Mouse (Mus musculus) hindbrain, embryonic 16.5 days (tissue): ENCODE results near the gene Tmem37. TPM values are rescaled to one million over a fixed set of nuclear protein-coding genes. Genes with fewer than 3 reads are reported as not detected.

ENCODE experiments used
- ATAC-seq: fragments of 200-750 bp; cut with Nextera tagmentation; 2 replicates; pipeline ENCODE4 v1.8.0; 2017; ENCODE audit warnings: moderate TSS enrichment, moderate library complexity
- H3K27ac ChIP-seq: fragments of 300-500 bp; sonication (generic); 2 replicates; pipeline ENCODE4 v1.5.1; 2014; ENCODE audit warnings: low read depth, mild to moderate bottlenecking, control low read depth, low read length, moderate library complexity
- H3K27me3 ChIP-seq: fragments of 300-500 bp; sonication (generic); replicated peaks from 2 replicates; pipeline ENCODE4 v1.6.1; 2014; ENCODE audit warnings: low read length; ENCODE audit not compliant: control insufficient read depth, insufficient read depth
- H3K36me3 ChIP-seq: fragments of 300-500 bp; sonication (generic); 2 replicates; pipeline ENCODE4 v1.6.1; 2014; ENCODE audit warnings: mild to moderate bottlenecking, low read length, moderate library complexity, mixed read lengths; ENCODE audit not compliant: control insufficient read depth, insufficient read depth
- H3K4me1 ChIP-seq: fragments of 300-500 bp; sonication (generic); 2 replicates; pipeline ENCODE4 v1.6.1; 2014; ENCODE audit warnings: low read depth, low read length; ENCODE audit not compliant: control insufficient read depth, insufficient read depth
- H3K4me2 ChIP-seq: fragments of 300-500 bp; sonication (generic); 2 replicates; pipeline ENCODE4 v1.6.1; 2014; ENCODE audit warnings: mild to moderate bottlenecking, low read length, control low read depth, moderate library complexity
- H3K4me3 ChIP-seq: fragments of 300-500 bp; sonication (generic); 2 replicates; pipeline ENCODE4 v1.5.1; 2014; ENCODE audit warnings: mild to moderate bottlenecking, low read length, control low read depth, moderate library complexity
- H3K9ac ChIP-seq: fragments of 300-500 bp; sonication (generic); 2 replicates; pipeline ENCODE4 v1.6.1; 2014; ENCODE audit warnings: low read depth, mild to moderate bottlenecking, control low read depth, low read length, moderate library complexity
- H3K9me3 ChIP-seq: fragments of 300-500 bp; sonication (generic); 2 replicates; pipeline ENCODE4 v1.6.1; 2014; ENCODE audit warnings: mild to moderate bottlenecking, low read length, moderate library complexity; ENCODE audit not compliant: control insufficient read depth
- WGBS: fragments of 180-500 bp; shearing (Covaris S2); extraction: QIAGEN DNeasy Blood & Tissue Kit; methylation state at CpG from one replicate; pipeline ENCODE4 v1.1.7; 2014; 5-methylcytosine and 5-hydroxymethylcytosine counted together
- polyA plus RNA-seq: library from polyadenylated mRNA; unstranded; fragments of >200 nt; fragmentation: Nextera tagmentation; extraction: Ambion mirVana; gene quantifications from 2 replicates; pipeline ENCODE4 v1.2.1, GENCODE M21; 2015

Gene Tmem37
- polyA plus RNA-seq, 1 experiment from 2014 or later, result 7.7 TPM

GRCm38 (mm10) chr1:120066625-120067024, 7.2 kb downstream of the Tmem37 start:
- no peaks in the 10 kb centered on the region for H3K4me1 ChIP-seq
- no peak overlapping the region for H3K27ac ChIP-seq
- H3K27me3 ChIP-seq, result peaks cover under 1% of the 10 kb centered on the region; the same call in 1 of the 2 replicates
- no peak overlapping the region for H3K9ac ChIP-seq
- H3K4me3 ChIP-seq, result no peak overlapping the region
- 85% methylated on average over 3 of the region's 3 CpGs for WGBS
- no peak for ATAC-seq
- no peaks in the 10 kb centered on the region for H3K9me3 ChIP-seq
- no peaks in the 10 kb centered on the region for H3K36me3 ChIP-seq
- no peak overlapping the region for H3K4me2 ChIP-seq

DNA sequence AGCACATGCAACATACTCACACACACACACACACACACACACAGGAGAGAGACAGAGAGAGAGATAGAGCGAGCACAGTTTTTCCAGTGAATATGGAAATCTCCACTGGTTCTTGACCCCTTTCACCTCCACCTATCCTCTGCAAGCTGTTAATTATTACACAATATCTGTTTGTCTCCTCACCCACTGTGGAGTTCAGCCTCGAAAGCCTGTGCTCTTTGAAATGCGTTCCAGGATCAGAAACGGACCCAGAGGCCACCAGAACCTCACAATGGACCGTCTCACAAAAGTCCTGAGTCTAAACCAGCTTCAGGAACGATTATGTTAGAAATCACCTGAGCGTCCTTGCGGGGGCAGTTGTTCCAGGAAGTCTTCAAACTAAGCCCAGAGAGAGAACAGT, 7.7 kb downstream of the Tmem37 start:
- ATAC-seq, result no peak

DNA sequence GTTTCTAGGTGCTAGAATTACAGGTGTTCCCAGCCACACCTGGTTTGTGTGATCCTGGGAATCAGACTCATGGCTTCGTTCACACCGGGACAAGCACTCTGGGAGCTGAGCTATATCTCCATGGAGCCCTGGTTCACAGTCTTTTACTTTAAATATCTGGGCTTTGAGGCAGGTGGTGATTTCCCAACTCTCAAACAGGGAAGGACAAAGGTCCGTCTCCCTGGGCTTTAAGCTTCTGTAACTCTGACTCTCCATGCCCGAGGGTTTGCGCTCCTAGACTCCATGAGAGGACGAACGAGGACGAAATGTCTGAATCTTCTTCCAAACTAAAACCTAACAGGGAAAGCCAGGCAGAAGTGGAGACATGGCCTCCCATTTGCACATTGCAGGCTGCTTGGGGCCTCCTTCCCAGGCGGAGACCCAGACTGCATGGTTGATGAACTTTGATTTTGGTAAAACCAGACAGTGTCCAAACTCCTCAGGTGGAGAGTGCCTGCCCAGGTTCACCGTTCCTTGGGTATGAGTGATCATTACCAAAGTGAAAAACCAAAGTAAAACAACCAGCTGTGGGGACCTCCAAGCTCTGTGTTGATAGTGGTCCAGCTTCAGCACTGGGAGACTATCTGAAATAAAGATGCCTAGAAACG, 9.7 kb downstream of the Tmem37 start:
- Histone ChIP-seq H3K27ac (no peak overlapping the region), H3K4me1 (no peaks in the 10 kb centered on the region), H3K36me3 (no peaks in the 10 kb centered on the region), H3K9ac (no peak overlapping the region), H3K4me3 (no peak overlapping the region), H3K9me3 (no peaks in the 10 kb centered on the region), H3K4me2 (no peak overlapping the region), H3K27me3 (no peaks in the 10 kb centered on the region)
- WGBS, result 95% methylated on average over 11 of the region's 11 CpGs
- ATAC-seq, result no peak

More for the DNA sequence above, 7.7 kb downstream of the Tmem37 start:
- WGBS, result 82% methylated on average over 8 of the region's 8 CpGs
- Histone ChIP-seq H3K9ac (no peak overlapping the region), H3K4me2 (no peak overlapping the region), H3K9me3 (no peaks in the 10 kb centered on the region), H3K4me1 (no peaks in the 10 kb centered on the region), H3K27ac (no peak overlapping the region), H3K36me3 (no peaks in the 10 kb centered on the region), H3K27me3 (no peaks in the 10 kb centered on the region), H3K4me3 (no peak overlapping the region)

- Histone ChIP-seq H3K36me3 (no peaks in the 10 kb centered on the region), H3K27me3 (no peaks in the 10 kb centered on the region), H3K4me1 (no peaks in the 10 kb centered on the region), H3K4me3 (no peak overlapping the region), H3K27ac (no peak overlapping the region), H3K9ac (no peak overlapping the region), H3K9me3 (no peaks in the 10 kb centered on the region), H3K4me2 (no peak overlapping the region)
- no peak for ATAC-seq
- 93% methylated on average over 7 of the region's 7 CpGs for WGBS
Observed at GRCm38 (mm10) chr1:120062231-120062630, 11.6 kb downstream of the Tmem37 start.

- no peaks in the 10 kb centered on the region for H3K27me3 ChIP-seq
- whole genome bisulfite sequencing, result 68% methylated on average over 5 of the region's 5 CpGs
- H3K36me3 ChIP-seq, result no peaks in the 10 kb centered on the region
- no peak overlapping the region for H3K4me2 ChIP-seq
- ATAC-seq, result no peak
- H3K4me1 ChIP-seq, result no peaks in the 10 kb centered on the region
- no peak overlapping the region for H3K4me3 ChIP-seq
- no peaks in the 10 kb centered on the region for H3K9me3 ChIP-seq
- no peak overlapping the region for H3K9ac ChIP-seq
- H3K27ac ChIP-seq, result no peak overlapping the region
Observed at GRCm38 (mm10) chr1:120060687-120061086, 13.2 kb downstream of the Tmem37 start.

- Histone ChIP-seq H3K36me3 (no peaks in the 10 kb centered on the region), H3K4me2 (no peak overlapping the region), H3K4me3 (no peak overlapping the region), H3K9ac (no peak overlapping the region), H3K9me3 (no peaks in the 10 kb centered on the region), H3K4me1 (no peaks in the 10 kb centered on the region), H3K27ac (no peak overlapping the region), H3K27me3 (no peaks in the 10 kb centered on the region)
- 85% methylated on average over 8 of the region's 8 CpGs for WGBS
- ATAC-seq, result no peak
Observed at GRCm38 (mm10) chr1:120057674-120058430, 16.0 kb downstream of the Tmem37 start.

DNA sequence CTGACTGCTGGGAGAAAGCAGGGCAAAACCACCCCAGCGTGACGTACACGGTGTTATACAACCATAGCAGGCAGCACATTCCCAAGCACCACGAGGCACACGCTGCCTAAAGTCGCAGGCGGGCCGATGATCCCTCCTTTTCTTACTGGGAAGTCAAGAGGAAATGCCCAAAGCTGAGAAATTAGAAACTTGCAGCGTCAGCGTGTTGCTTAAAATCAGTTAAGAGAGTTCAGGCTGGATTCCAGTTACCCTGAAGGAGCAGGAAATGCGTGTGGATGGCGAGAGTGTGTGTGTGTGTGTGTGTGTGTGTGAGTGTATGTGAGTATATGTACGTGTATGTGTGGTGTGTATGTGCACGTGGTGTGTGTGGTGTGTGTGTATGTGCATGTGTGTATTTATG, 16.8 kb downstream of the Tmem37 start:
- 72% methylated on average over 14 of the region's 14 CpGs for WGBS
- no peak overlapping the region for H3K9ac ChIP-seq
- no peak overlapping the region for H3K4me3 ChIP-seq
- no peak overlapping the region for H3K4me2 ChIP-seq
- ATAC-seq, result no peak
- H3K4me1 ChIP-seq, result no peaks in the 10 kb centered on the region
- no peak overlapping the region for H3K27ac ChIP-seq
- H3K27me3 ChIP-seq, result no peaks in the 10 kb centered on the region
- H3K36me3 ChIP-seq, result no peaks in the 10 kb centered on the region
- no peaks in the 10 kb centered on the region for H3K9me3 ChIP-seq

DNA sequence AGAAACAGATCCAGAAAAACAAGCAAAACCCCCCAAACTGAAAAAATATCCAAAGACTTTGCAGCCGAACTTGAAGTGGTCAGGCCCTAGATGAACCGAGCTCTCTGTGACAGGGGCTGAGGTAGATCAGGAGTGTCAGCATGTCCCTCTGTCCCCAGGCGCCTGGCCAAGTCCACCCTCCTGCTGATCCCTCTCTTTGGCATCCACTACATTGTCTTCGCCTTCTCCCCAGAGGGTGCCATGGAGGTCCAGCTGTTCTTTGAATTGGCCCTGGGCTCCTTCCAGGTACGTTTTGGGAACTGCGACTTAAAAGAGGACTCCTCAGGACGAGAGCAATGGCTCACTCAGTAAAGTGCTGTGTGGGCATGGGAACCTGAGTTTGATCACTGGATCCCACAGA, 17.6 kb downstream of the Tmem37 start:
- Histone ChIP-seq H3K9ac (no peak overlapping the region), H3K4me2 (no peak overlapping the region), H3K4me1 (no peaks in the 10 kb centered on the region), H3K27me3 (no peaks in the 10 kb centered on the region), H3K9me3 (no peaks in the 10 kb centered on the region), H3K27ac (no peak overlapping the region), H3K4me3 (no peak overlapping the region), H3K36me3 (no peaks in the 10 kb centered on the region)
- ATAC-seq, result no peak
- whole genome bisulfite sequencing, result 62% methylated on average over 7 of the region's 7 CpGs

DNA sequence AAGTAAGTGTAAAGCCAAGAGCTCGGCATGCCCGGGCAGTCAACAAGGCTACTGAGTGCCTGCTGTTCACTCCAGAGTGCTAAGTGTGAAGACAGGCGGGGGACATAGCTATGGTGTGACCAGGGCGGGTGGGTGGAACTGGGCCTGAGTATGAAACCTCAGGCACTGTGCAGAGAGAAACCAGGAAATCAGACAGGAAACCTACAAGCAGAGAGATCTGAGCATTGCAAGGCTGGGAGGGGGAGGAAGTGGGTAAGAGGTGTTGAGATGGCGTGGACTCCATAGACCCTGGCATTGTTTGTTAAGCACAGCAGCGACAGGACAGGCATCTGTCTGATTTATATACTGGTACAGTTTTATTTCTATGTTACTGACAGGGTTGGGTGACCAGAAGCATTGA, 18.4 kb downstream of the Tmem37 start:
- Histone ChIP-seq H3K4me1 (no peaks in the 10 kb centered on the region), H3K36me3 (no peaks in the 10 kb centered on the region), H3K9ac (no peak overlapping the region), H3K27me3 (no peaks in the 10 kb centered on the region), H3K27ac (no peak overlapping the region), H3K4me3 (no peak overlapping the region), H3K4me2 (no peak overlapping the region), H3K9me3 (no peaks in the 10 kb centered on the region)
- 80% methylated on average over 6 of the region's 6 CpGs for WGBS
- no peak for ATAC-seq
